Mouse (Mus musculus) hindbrain, postnatal 0 days (tissue): ENCODE data around the gene Tmem273. TPM values are rescaled to one million over a fixed set of nuclear protein-coding genes. Genes with fewer than 3 reads are reported as not detected.

ENCODE experiments used
- ATAC-seq: fragments of 200-750 bp; cut with Nextera tagmentation; 2 replicates; pipeline ENCODE4 v1.8.0; 2017; ENCODE audit warnings: mild to moderate bottlenecking, moderate TSS enrichment, moderate library complexity
- DNase-seq: peaks from one replicate; pipeline ENCODE4 v3.0.0-alpha.2; 2015; ENCODE audit warnings: low spot score
- H3K27ac ChIP-seq: fragments of 300-500 bp; sonication (generic); 2 replicates; pipeline ENCODE4 v1.5.1; 2014; ENCODE audit warnings: mild to moderate bottlenecking
- H3K27me3 ChIP-seq: fragments of 300-500 bp; sonication (generic); 2 replicates; pipeline ENCODE4 v1.6.1; 2014; ENCODE audit warnings: low read length, mixed read lengths; ENCODE audit not compliant: insufficient read depth
- H3K36me3 ChIP-seq: fragments of 300-500 bp; sonication (generic); 2 replicates; pipeline ENCODE4 v1.6.1; 2014; ENCODE audit warnings: low read length, mixed read lengths; ENCODE audit not compliant: insufficient read depth
- H3K4me1 ChIP-seq: fragments of 300-500 bp; sonication (generic); 2 replicates; pipeline ENCODE4 v1.6.1; 2014; ENCODE audit warnings: antibody characterized with exemption, low read length, mixed read lengths; ENCODE audit not compliant: insufficient read depth
- H3K4me2 ChIP-seq: fragments of 300-500 bp; sonication (generic); 2 replicates; pipeline ENCODE4 v1.6.1; 2014; ENCODE audit warnings: low read depth, mild to moderate bottlenecking, low read length, moderate library complexity, mixed read lengths
- H3K4me3 ChIP-seq: fragments of 300-500 bp; sonication (generic); 2 replicates; pipeline ENCODE4 v1.5.1; 2014; ENCODE audit warnings: low read length
- H3K9ac ChIP-seq: fragments of 300-500 bp; sonication (generic); replicated peaks from 2 replicates; pipeline ENCODE4 v1.6.1; 2014; ENCODE audit warnings: mild to moderate bottlenecking, low read length, moderate library complexity, mixed read lengths
- H3K9me3 ChIP-seq: fragments of 300-500 bp; sonication (generic); 2 replicates; pipeline ENCODE4 v1.6.1; 2016; ENCODE audit warnings: low read length, mixed read lengths
- CTCF ChIP-seq: IDR thresholded peaks from 2 replicates; pipeline ENCODE4 v1.5.1; 2016; ENCODE audit warnings: antibody characterized with exemption, control low read depth, low read depth
- WGBS: fragments of 180-500 bp; shearing (Covaris S2); extraction: QIAGEN DNeasy Blood & Tissue Kit; methylation state at CpG from one replicate; pipeline ENCODE4 v1.1.7; 2014; 5-methylcytosine and 5-hydroxymethylcytosine counted together
- polyA plus RNA-seq: library from polyadenylated mRNA; unstranded; fragments of >200 nt; fragmentation: Nextera tagmentation; extraction: Ambion mirVana; gene quantifications from 2 replicates; pipeline ENCODE4 v1.2.1, GENCODE M21; 2015
- total RNA-seq: library from RNA; depleted of rRNA; stranded (reverse); fragments of >200 nt; gene quantifications from 2 replicates; pipeline ENCODE4 v1.2.3, GENCODE M21; 2014

The Tmem273 gene
- total and polyA plus RNA-seq, 2 experiments from 2014 or later, result 0.16 to 1.2 TPM

GRCm38 (mm10) chr14:32801016-32801661, 15.4 kb downstream of the Tmem273 start:
- Histone ChIP-seq H3K4me2 (no peak overlapping the region), H3K4me3 (no peak overlapping the region), H3K36me3 (no peaks in the 10 kb centered on the region), H3K9me3 (no peaks in the 10 kb centered on the region), H3K9ac (no peak overlapping the region), H3K27ac (no peak overlapping the region), H3K27me3 (no peaks in the 10 kb centered on the region), H3K4me1 (no peaks in the 10 kb centered on the region)
- DNase-seq (peak; percentile 64), ATAC-seq (0 out of 2 replicates have a peak, but pooled peaks have one; percentile 32)
- WGBS, result 58% methylated on average over 11 of the region's 11 CpGs
- TF ChIP-seq CTCF, result peak; percentile 69

GRCm38 (mm10) chr14:32801662-32802024, 15.9 kb downstream of the Tmem273 start:
- no peaks in the 10 kb centered on the region for H3K36me3 ChIP-seq
- DNase-seq (no peak), ATAC-seq (no peak)
- no peak overlapping the region for H3K27ac ChIP-seq
- no peak overlapping the region for H3K4me3 ChIP-seq
- H3K4me1 ChIP-seq, result no peaks in the 10 kb centered on the region
- no peaks in the 10 kb centered on the region for H3K27me3 ChIP-seq
- H3K9ac ChIP-seq, result no peak overlapping the region
- no peak overlapping the region for H3K4me2 ChIP-seq
- H3K9me3 ChIP-seq, result no peaks in the 10 kb centered on the region
- no peak for TF ChIP-seq CTCF

GRCm38 (mm10) chr14:32810111-32810510, 24.3 kb downstream of the Tmem273 start:
- no peak for TF ChIP-seq CTCF

GRCm38 (mm10) chr14:32812429-32812828, 26.7 kb downstream of the Tmem273 start:
- no peak overlapping the region for H3K4me3 ChIP-seq

More at GRCm38 (mm10) chr14:32810111-32810510, 24.3 kb downstream of the Tmem273 start:
- no peaks in the 10 kb centered on the region for H3K27me3 ChIP-seq
- H3K4me3 ChIP-seq, result no peak overlapping the region
- no peaks in the 10 kb centered on the region for H3K9me3 ChIP-seq
- no peak overlapping the region for H3K9ac ChIP-seq
- DNase-seq, result no peak
- H3K36me3 ChIP-seq, result no peaks in the 10 kb centered on the region
- ATAC-seq, result no peak
- H3K4me2 ChIP-seq, result no peak overlapping the region
- no peak overlapping the region for H3K27ac ChIP-seq
- H3K4me1 ChIP-seq, result no peaks in the 10 kb centered on the region

GRCm38 (mm10) chr14:32814961-32815360, 29.2 kb downstream of the Tmem273 start:
- ATAC-seq, result no peak
- 55% methylated on average over 4 of the region's 4 CpGs for WGBS
- Histone ChIP-seq H3K4me1 (no peaks in the 10 kb centered on the region), H3K4me3 (no peak overlapping the region), H3K9me3 (no peaks in the 10 kb centered on the region), H3K27ac (no peak overlapping the region), H3K27me3 (no peaks in the 10 kb centered on the region), H3K4me2 (no peak overlapping the region), H3K9ac (no peak overlapping the region), H3K36me3 (no peaks in the 10 kb centered on the region)
- no peak for DNase-seq
- TF ChIP-seq CTCF, result no peak

More at GRCm38 (mm10) chr14:32812429-32812828, 26.7 kb downstream of the Tmem273 start:
- DNase-seq (no peak), ATAC-seq (no peak)
- Histone ChIP-seq H3K27me3 (no peaks in the 10 kb centered on the region), H3K9ac (no peak overlapping the region), H3K36me3 (no peaks in the 10 kb centered on the region), H3K4me2 (no peak overlapping the region), H3K27ac (no peak overlapping the region), H3K4me1 (no peaks in the 10 kb centered on the region), H3K9me3 (no peaks in the 10 kb centered on the region)
- WGBS, result 56% methylated on average over 6 of the region's 6 CpGs
- no peak for TF ChIP-seq CTCF

- WGBS, result 73% methylated on average over 4 of the region's 4 CpGs
- no peak for ATAC-seq
- Histone ChIP-seq H3K36me3 (no peaks in the 10 kb centered on the region), H3K4me1 (no peaks in the 10 kb centered on the region), H3K9me3 (no peaks in the 10 kb centered on the region), H3K27me3 (no peaks in the 10 kb centered on the region), H3K27ac (no peak overlapping the region), H3K4me3 (no peak overlapping the region), H3K4me2 (no peak overlapping the region), H3K9ac (no peak overlapping the region)
- peak; percentile 38; the same call in 1 of the 2 replicates for TF ChIP-seq CTCF
- DNase-seq, result no peak
These were observed 30.8 kb downstream of the Tmem273 start for GRCm38 (mm10) chr14:32816533-32816932.

GRCm38 (mm10) chr14:32817258-32817657, 31.5 kb downstream of the Tmem273 start:
- WGBS, result 53% methylated on average over 7 of the region's 7 CpGs
- Histone ChIP-seq H3K4me3 (no peak overlapping the region), H3K36me3 (no peaks in the 10 kb centered on the region), H3K4me1 (no peaks in the 10 kb centered on the region), H3K9me3 (no peaks in the 10 kb centered on the region), H3K27me3 (no peaks in the 10 kb centered on the region), H3K27ac (no peak overlapping the region), H3K9ac (no peak overlapping the region), H3K4me2 (no peak overlapping the region)
- no peak for ATAC-seq
- TF ChIP-seq CTCF, result no peak
- DNase-seq, result no peak
